Mouse (Mus musculus): ENCODE results near the gene Apon.

The Apon gene

GRCm38 (mm10) chr10:128278158-128278557, 24.3 kb downstream of the Apon start:
- DNase-seq, result peak; percentile 16

DNA sequence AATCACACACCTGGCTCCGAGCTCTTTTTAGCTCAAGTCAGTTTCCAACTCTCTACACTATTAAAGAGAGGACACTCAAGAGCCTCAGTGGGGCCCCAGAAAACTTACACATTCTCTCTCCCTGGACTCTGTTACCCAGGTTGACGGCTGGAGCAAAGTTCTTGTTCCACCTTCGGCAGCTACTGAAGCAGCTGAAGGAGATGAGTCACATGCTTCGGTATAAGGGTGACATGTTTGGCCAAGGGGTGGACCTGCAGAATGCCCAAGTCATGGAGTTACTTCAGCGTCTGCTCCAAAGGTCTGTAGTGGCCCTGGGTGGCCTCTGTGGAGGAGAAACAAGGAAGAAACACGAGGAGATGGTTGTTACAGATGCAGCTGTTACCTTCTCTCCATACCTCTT, 27.0 kb downstream of the Apon start:
- DNase-seq, result peak; percentile 28

DNA sequence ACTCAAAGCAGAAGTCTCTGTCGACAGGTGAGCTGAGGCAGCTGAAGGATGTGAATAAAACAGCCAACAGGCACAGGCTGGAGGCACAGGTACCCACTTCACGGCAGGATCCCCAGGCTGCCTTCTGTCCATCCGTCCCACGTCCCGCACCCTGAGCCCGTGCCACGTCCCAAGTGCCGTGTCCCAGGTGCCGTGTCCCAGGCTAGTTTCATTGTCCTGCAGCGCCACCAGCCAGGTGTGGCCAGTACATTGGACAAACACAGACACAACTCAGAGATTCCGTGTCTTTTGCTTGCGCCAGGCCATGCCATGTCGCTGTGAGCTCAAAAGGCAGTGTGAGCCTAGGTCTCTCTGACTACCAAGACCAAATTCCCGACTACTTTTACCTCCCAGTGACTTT, 27.8 kb downstream of the Apon start:
- peak; percentile 59 for DNase-seq

DNA sequence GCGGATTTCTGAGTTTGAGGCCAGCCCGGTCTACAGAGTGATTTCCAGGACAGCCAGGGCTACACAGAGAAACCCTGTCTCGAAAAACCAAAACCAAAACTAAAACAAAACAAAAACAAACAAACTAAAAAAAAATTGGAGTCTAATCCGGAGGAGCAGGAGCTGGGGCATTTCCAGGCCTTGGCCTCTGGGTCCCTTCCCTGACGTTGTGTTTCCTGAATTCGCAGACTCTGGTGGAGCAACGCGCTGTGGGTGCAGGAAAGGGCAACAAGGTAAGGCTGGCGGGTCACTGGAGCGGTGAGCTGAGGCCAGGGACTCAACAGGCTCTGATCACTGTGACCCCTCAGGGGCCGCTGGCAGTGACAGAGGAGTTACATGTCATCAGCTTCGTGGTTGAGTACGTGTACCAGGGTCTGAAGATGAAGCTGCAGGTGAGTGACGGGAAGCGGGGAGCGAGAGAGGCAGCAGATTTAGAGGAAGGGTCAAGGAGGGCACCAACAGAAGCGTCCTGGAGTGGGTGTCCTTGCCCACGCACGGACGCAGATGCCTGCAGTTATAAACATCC, 29.1 kb downstream of the Apon start:
- no peak for DNase-seq

DNA sequence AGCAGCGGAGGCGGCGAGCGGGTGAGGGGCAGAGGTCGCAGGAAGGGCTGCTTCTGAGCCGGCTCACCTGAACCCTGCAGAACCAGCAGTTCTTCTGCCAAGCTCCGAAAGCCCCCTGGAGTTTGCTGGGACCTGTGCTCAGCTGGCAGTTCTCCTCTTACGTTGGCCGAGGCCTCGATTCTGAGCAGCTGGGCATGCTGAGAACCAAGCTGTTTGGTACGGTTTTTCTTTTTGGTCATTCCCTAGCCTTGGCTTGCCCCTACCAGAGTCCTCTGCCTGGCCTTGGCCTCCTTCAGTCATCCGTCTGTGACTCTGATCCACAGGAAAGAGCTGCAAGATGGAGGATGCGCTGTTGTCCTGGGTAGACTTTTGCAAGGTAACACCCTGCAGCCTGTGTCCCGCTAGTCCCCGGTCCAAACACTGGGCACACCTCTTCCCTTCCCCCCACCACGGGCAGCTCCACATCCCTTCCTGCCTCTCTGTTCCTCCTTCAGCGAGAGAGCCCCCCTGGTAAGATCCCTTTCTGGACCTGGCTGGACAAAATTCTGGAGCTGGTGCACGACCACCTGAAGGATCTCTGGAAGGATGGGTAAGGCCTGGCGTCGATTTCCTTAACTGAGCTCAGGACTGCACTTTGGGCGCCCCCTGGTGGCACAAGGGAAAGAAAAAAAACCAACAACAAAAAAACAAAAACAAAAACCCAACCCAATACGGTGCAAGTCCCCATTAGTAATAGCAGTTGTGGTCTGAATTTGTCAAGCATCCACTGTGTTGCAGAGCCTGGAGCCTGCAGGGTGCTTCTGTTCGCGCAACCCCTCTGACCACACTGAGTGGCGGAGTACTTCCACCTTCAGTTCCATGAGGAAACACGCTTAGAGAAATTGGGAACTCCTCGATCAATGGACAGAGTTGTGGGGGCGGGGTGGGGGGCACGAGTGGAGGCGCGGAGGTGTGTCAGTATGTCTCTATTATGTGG, 30.0 kb downstream of the Apon start:
- peak; percentile 99 for DNase-seq

- DNase-seq, result peak; percentile 63
Observed at GRCm38 (mm10) chr10:128290594-128290993, 36.7 kb downstream of the Apon start.

- no peak for DNase-seq
Observed at GRCm38 (mm10) chr10:128296370-128297090, 42.6 kb downstream of the Apon start.

DNA sequence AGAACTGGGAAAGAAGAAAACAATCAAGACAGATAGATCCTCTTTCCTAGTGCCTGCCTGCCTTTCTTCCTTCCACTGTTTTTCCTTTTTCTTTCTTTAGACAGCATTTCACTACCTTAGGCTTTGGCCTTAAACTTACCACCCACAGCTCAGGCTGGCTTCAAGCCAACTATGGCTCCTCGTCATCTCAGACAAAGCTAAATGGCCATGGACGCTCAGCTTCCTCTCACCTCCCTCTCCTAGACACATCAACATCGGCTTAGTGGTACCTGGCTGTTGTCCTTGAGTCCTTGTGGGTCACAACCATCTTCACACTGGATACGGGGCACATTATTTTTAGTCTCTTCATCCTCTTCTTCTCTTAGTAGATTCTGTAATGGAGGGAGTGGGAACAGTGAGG, 43.3 kb downstream of the Apon start:
- DNase-seq, result peak; percentile 74

- peak; percentile 79 for DNase-seq
Observed at GRCm38 (mm10) chr10:128297622-128298021, 43.7 kb downstream of the Apon start.

DNA sequence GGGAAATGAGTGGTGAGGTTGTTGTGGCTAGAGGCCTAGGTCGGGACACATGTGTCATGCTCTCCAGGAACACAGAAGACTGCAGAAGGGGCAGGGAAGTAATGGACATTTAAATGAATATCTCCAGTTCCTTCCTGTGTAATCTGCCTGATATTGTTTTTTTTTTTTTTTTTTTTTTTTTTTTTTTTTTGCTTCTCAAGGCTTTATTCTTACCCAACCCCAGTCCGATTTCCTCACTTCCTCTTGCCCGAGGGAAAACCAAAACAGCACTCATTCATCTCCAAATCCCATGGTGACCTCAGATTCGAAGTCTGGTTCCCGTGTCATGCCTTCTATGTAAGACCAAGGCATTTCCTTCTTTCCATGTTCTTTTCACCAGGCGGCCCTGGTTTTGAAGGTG, 44.3 kb downstream of the Apon start:
- no peak for DNase-seq

GRCm38 (mm10) chr10:128298702-128299171, 44.8 kb downstream of the Apon start, which contains the start of gene Il23a:
Il23a (minus strand) TSS chr10:128298752.
- no peak for DNase-seq

GRCm38 (mm10) chr10:128302357-128302756, 48.5 kb downstream of the Apon start:
- DNase-seq, result no peak

DNA sequence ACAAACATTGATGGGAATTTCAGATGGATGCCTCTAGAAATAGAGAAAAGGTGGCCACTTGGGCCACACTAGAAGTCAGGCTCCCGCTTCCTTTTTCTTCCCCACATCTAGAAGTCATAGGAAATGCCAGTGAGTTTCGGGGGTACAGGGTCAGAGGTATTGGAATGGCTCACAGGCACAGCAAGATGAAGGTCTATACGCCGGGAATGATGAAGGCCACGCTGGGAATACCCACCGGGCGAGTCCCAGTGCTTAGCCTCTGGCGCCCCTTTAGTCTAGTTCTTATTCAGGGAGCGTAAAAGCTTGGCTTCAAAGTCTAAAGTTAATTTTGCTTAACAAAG, 48.9 kb downstream of the Apon start:
- no peak for DNase-seq

GRCm38 (mm10) chr10:128303126-128304021, 49.5 kb downstream of the Apon start, which contains the start of gene Pan2:
Pan2 (plus strand) TSS chr10:128303335.
- peak; percentile 100 for DNase-seq

Data from cerebellum, adult 9-11 months (tissue).